Mouse (Mus musculus) layer of hippocampus, adult 9-10 months (tissue): ENCODE results near the gene Gm36028.

Experiments used
- DNase-seq: peaks from one replicate; pipeline ENCODE4 v3.0.0; 2022; ENCODE audit warnings: low spot score

Gene Gm36028

GRCm38 (mm10) chr16:37808866-37809622 lies 51.9 kb downstream of the Gm36028 start:
- no peak for DNase-seq

DNA sequence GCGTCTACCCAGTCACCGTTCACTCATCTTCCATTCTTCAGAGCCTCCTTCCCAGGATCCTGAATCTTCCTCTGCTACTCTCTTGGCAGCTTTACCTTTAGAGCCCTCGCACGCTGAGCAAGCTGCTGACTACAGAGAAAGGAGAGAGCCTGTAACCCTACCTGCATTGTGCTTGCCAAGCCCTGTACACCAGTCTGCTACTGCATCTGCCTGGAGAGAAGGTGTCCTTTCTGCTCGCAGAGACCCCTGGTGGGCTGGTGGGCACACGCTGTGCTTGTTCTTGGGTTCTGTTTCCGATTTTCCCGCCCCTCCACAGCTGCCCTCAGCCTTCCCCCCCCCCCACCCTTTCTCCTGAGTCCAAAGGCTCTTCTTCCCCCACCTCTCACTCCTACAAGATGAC lies 53.7 kb downstream of the Gm36028 start:
- DNase-seq: no peak

DNA sequence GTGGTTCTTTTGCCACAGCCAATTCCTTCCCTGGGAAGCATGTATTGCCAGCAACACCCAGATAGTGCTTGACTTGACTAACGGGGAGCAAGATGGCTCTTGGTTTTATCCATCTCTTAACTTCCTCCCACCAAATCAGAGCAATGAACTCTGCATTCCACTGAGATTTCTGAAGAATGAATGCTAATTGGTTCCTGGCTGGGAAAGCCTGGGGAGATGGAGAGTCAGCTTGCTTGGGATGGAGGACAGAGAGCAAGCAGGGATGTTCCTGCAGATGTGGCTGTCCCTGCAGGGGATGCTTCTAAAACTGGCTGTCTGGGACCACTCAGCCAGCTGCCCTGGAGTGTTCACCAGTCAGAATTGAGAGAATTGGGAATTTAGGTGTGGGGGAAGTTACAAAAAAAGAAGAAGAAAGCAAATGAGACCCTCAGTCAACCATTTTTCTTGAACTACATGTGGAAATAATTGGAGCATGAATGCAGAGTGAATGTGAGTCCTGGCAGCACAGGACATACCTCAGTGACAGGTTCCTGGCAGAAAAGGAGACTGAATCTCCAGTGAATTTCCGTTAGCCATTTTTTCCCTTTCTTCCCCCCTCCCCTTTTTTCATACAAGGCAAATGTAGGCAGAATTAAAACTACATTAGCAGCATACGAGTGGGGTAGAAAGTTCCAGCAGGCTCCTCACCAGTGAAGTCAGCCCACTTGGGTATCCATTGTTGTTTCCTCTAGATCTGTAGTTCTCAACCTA lies 55.0 kb downstream of the Gm36028 start:
- no peak for DNase-seq

DNA sequence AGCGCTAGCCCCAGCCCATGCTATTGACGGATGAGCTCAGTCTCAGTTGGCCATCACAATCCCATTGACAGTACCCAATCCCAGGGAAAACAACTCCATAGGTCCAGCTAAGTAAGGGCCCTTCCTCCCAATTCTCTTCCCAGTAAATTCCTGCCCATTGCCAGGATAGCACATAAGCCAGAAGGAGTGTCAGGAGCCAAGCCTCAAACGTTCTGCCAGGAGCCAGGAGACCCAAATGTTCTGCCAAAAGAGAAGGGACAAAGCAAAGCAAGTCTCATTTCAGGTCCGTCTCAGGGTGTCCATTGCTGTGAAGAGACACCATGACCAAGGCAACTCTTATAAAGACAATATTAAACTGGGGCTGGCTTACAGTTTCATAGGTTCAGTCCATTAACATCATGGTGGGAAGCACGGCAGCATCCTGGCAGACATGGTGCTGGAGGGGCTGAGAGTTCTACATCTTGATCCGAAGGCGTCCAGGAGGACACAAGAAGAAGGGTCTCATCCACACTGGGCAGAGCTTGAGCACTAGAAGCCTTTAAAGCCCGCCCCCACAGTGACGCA lies 57.5 kb downstream of the Gm36028 start:
- DNase-seq: no peak

DNA sequence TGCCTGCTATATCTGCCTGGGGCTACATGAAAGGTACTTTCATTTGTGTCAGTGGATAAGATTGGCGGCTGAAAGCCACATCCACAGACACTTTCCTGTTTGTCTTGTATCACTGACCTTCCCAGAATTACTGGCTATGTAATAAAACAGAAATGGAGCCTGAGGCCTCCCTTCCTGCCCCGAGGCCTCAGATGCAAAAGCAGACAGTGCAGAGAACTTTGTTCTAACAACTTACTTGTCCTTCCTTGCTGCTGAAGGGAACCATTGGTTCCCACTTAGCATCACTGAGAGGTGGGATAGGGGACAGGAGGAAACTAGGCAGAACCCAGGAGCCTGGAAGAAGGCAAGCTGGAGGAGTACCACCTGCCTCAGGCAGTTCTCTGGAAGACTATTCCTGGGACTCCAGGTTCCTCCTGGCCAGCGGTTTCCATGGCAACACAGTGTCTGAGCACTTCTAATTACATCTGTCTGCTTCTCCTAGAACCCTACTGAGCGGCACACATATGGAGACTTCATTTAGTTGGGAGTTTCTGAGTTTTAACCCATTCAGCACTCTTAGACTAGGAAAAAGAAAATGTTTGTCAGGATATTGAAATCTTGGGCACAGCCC lies 58.2 kb downstream of the Gm36028 start:
- DNase-seq: no peak

- DNase-seq: no peak
Measured at GRCm38 (mm10) chr16:37801097-37801496, 59.8 kb downstream of the Gm36028 start.
